Mouse (Mus musculus): ENCODE measurements around the gene Med13. TPM values are rescaled to one million over a fixed set of nuclear protein-coding genes. Genes with fewer than 3 reads are reported as not detected.

Med13 gene
- polyA plus RNA-seq, 1 experiment, result 19.1 TPM

- Histone ChIP-seq H3K27me3 (replicated peaks; ENCODE audit: control insufficient read depth, insufficient read depth, low read length) (no peaks in the 10 kb centered on the region), H3K36me3 (ENCODE audit: control insufficient read depth, insufficient read depth, low read length) (peaks cover 3% of the 10 kb centered on the region; the same call in 1 of the 2 replicates), H3K4me1 (ENCODE audit: control insufficient read depth, insufficient read depth, low read length) (no peaks in the 10 kb centered on the region; the same call in 1 of the 2 replicates), H3K4me3 (ENCODE audit: insufficient read depth, low read depth, low read length) (no peak overlapping the region), H3K27ac (ENCODE audit: insufficient read depth, low read depth, low read length) (no peak overlapping the region)
- no peak for DNase-seq
- 80% methylated on average over 1 of the region's 1 CpGs for WGBS
- no peak for TF ChIP-seq POLR2A (IDR thresholded peaks at IDR 0.05; ENCODE audit: low read depth, low read length)
- TF ChIP-seq CTCF (conservative IDR thresholded peaks at IDR 0.05; ENCODE audit: insufficient read depth, insufficient read length, low read depth, low read length), result no peak
Measured at GRCm38 (mm10) chr11:86253342-86253741, 104.1 kb downstream of the Med13 start.

GRCm38 (mm10) chr11:86232446-86232845 is 125.0 kb downstream of the Med13 start:
- 33% methylated on average over 4 of the region's 4 CpGs for WGBS
- Histone ChIP-seq H3K27ac (ENCODE audit: insufficient read depth, low read depth, low read length) (no peak overlapping the region), H3K36me3 (ENCODE audit: control insufficient read depth, insufficient read depth, low read length) (no peaks in the 10 kb centered on the region; the same call in 1 of the 2 replicates)

GRCm38 (mm10) chr11:86231781-86232350 is 125.5 kb downstream of the Med13 start:
- H3K27ac ChIP-seq (ENCODE audit: insufficient read depth, low read depth, low read length), result peak overlapping the region; percentile 79
- 55% methylated on average over 13 of the region's 13 CpGs for WGBS

More at GRCm38 (mm10) chr11:86232446-86232845, 125.0 kb downstream of the Med13 start:
- Histone ChIP-seq H3K4me3 (ENCODE audit: insufficient read depth, low read depth, low read length) (no peak overlapping the region), H3K27me3 (replicated peaks; ENCODE audit: control insufficient read depth, insufficient read depth, low read length) (no peaks in the 10 kb centered on the region), H3K4me1 (ENCODE audit: control insufficient read depth, insufficient read depth, low read length) (no peaks in the 10 kb centered on the region; the same call in 1 of the 2 replicates)
- peak; percentile 81 for DNase-seq
- no peak for TF ChIP-seq CTCF (conservative IDR thresholded peaks at IDR 0.05; ENCODE audit: insufficient read depth, insufficient read length, low read depth, low read length)
- no peak for TF ChIP-seq POLR2A (IDR thresholded peaks at IDR 0.05; ENCODE audit: low read depth, low read length)

GRCm38 (mm10) chr11:86226646-86227180 is 130.7 kb downstream of the Med13 start:
- H3K36me3 ChIP-seq (ENCODE audit: control insufficient read depth, insufficient read depth, low read length), result peaks cover 1% of the 10 kb centered on the region; the same call in 1 of the 2 replicates
- H3K27ac ChIP-seq (ENCODE audit: insufficient read depth, low read depth, low read length), result peak overlapping the region; percentile 18; the same call in 1 of the 2 replicates
- no peaks in the 10 kb centered on the region for H3K27me3 ChIP-seq (replicated peaks; ENCODE audit: control insufficient read depth, insufficient read depth, low read length)
- 78% methylated on average over 8 of the region's 8 CpGs for WGBS
- H3K4me3 ChIP-seq (ENCODE audit: insufficient read depth, low read depth, low read length), result no peak overlapping the region
- H3K4me1 ChIP-seq (ENCODE audit: control insufficient read depth, insufficient read depth, low read length), result peaks cover 4% of the 10 kb centered on the region; the same call in 1 of the 2 replicates
- TF ChIP-seq POLR2A (IDR thresholded peaks at IDR 0.05; ENCODE audit: low read depth, low read length) (no peak), CTCF (conservative IDR thresholded peaks at IDR 0.05; ENCODE audit: insufficient read depth, insufficient read length, low read depth, low read length) (no peak)
- DNase-seq, result no peak

More at GRCm38 (mm10) chr11:86231781-86232350, 125.5 kb downstream of the Med13 start:
- DNase-seq, result peak; percentile 72
- TF ChIP-seq CTCF (conservative IDR thresholded peaks at IDR 0.05; ENCODE audit: insufficient read depth, insufficient read length, low read depth, low read length) (no peak), POLR2A (IDR thresholded peaks at IDR 0.05; ENCODE audit: low read depth, low read length) (no peak)
- Histone ChIP-seq H3K36me3 (ENCODE audit: control insufficient read depth, insufficient read depth, low read length) (no peaks in the 10 kb centered on the region; the same call in 1 of the 2 replicates), H3K4me1 (ENCODE audit: control insufficient read depth, insufficient read depth, low read length) (no peaks in the 10 kb centered on the region; the same call in 1 of the 2 replicates), H3K4me3 (ENCODE audit: insufficient read depth, low read depth, low read length) (peak overlapping the region; percentile 32), H3K27me3 (replicated peaks; ENCODE audit: control insufficient read depth, insufficient read depth, low read length) (no peaks in the 10 kb centered on the region)

GRCm38 (mm10) chr11:86225761-86226160 is 131.6 kb downstream of the Med13 start:
- no peak for TF ChIP-seq POLR2A (IDR thresholded peaks at IDR 0.05; ENCODE audit: low read depth, low read length)
- peak; percentile 73 for DNase-seq
- WGBS, result 62% methylated on average over 4 of the region's 4 CpGs
- Histone ChIP-seq H3K27ac (ENCODE audit: insufficient read depth, low read depth, low read length) (peak overlapping the region; percentile 12), H3K4me3 (ENCODE audit: insufficient read depth, low read depth, low read length) (no peak overlapping the region), H3K4me1 (ENCODE audit: control insufficient read depth, insufficient read depth, low read length) (peaks cover 4% of the 10 kb centered on the region; the same call in 1 of the 2 replicates), H3K27me3 (replicated peaks; ENCODE audit: control insufficient read depth, insufficient read depth, low read length) (no peaks in the 10 kb centered on the region), H3K36me3 (ENCODE audit: control insufficient read depth, insufficient read depth, low read length) (peaks cover 1% of the 10 kb centered on the region; the same call in 1 of the 2 replicates)

Other genes starting within 250 kb of the Med13 start
- 0.43 and 0.67 TPM in 2 replicates for gene Brip1, start 156.4 kb downstream of the Med13 start, polyA plus RNA-seq (2012; rRNA removed)
- 29.3 and 29.5 TPM in 2 replicates for gene Ints2, start 100.0 kb downstream of the Med13 start, polyA plus RNA-seq (2012; rRNA removed)
- gene Rnft1, start 127.1 kb upstream of the Med13 start, polyA plus RNA-seq (2012; rRNA removed), result 8.0 and 9.4 TPM in 2 replicates
- 6.0 and 7.3 TPM in 2 replicates for gene Rps6kb1, start 187.2 kb upstream of the Med13 start, polyA plus RNA-seq (2012; rRNA removed)
- 2.6 and 2.8 TPM in 2 replicates for gene Tubd1, start 187.4 kb upstream of the Med13 start, polyA plus RNA-seq (2012; rRNA removed)

All from kidney, adult 2 months (tissue).